Mouse (Mus musculus) olfactory bulb, adult 2 months (tissue): ENCODE data around the gene Gm20479.

Source experiments
- CTCF ChIP-seq: fragments of 200-500 bp; IDR thresholded peaks from 2 replicates; pipeline ENCODE4 v1.5.1; 2012; ENCODE audit warnings: low read depth, mild to moderate bottlenecking, low read length, moderate library complexity; ENCODE audit not compliant: insufficient read depth
- POLR2A ChIP-seq: fragments of 200-500 bp; IDR thresholded peaks from 2 replicates; pipeline ENCODE4 v1.6.1; 2012; ENCODE audit warnings: mild to moderate bottlenecking, low read depth, low read length, moderate library complexity; ENCODE audit not compliant: insufficient read depth

DNA sequence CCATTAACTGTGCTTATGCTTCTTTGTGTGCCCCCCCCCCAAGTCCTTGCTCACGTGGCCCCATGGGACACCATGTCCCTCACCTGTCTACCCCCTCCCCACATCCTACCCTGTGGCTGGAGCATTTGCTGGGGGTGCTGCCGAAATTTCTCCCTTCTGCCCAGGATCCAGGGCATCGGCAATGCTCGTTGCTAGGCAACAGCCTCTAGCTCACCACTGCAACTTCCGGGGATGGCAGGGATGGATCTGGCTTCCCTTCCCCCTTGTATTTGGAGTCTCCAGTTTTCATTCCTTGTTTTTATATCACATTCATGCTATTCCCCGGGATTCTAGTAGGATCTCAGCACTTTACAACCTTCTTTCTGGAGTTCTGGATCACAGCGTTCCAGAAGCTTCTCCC lies 17.7 kb downstream of the Gm20479 start:
- TF ChIP-seq POLR2A (no peak), CTCF (no peak)
